Mouse (Mus musculus): ENCODE data around the gene Cmtm2b. TPM values are rescaled to one million over a fixed set of nuclear protein-coding genes. Genes with fewer than 3 reads are reported as not detected.

The Cmtm2b gene
- total and polyA plus RNA-seq, 2 experiments from 2014 or later, result not detected

- WGBS, result 52% methylated on average over 3 of the region's 3 CpGs
- ATAC-seq (no peak), DNase-seq (ENCODE audit: low spot score) (no peak)
- Histone ChIP-seq H3K27ac (no peak overlapping the region), H3K4me1 (ENCODE audit: insufficient read depth, low read length) (peaks cover 10% of the 10 kb centered on the region; the same call in 1 of the 2 replicates), H3K9ac (replicated peaks; ENCODE audit: low read length) (no peak overlapping the region), H3K9me3 (ENCODE audit: low read length) (no peaks in the 10 kb centered on the region), H3K4me2 (ENCODE audit: low read depth, low read length) (no peak overlapping the region), H3K27me3 (ENCODE audit: insufficient read depth, low read length) (no peaks in the 10 kb centered on the region), H3K4me3 (ENCODE audit: low read length) (no peak overlapping the region), H3K36me3 (ENCODE audit: insufficient read depth, low read length) (peaks cover 11% of the 10 kb centered on the region; the same call in 1 of the 2 replicates)
- no peak for TF ChIP-seq CTCF (IDR thresholded peaks at IDR 0.05; ENCODE audit: low read depth)
These were observed 36.6 kb downstream of the Cmtm2b start for GRCm38 (mm10) chr8:104358637-104359036.

- H3K4me2 ChIP-seq (ENCODE audit: low read depth, low read length), result no peak overlapping the region
- H3K4me3 ChIP-seq (ENCODE audit: low read length), result no peak overlapping the region
- no peak for TF ChIP-seq CTCF (IDR thresholded peaks at IDR 0.05; ENCODE audit: low read depth)
- ATAC-seq (0 out of 2 replicates have a peak, but pooled peaks have one; percentile 27), DNase-seq (ENCODE audit: low spot score) (no peak)
- H3K36me3 ChIP-seq (ENCODE audit: insufficient read depth, low read length), result peaks cover under 1% of the 10 kb centered on the region; the same call in 1 of the 2 replicates
- no peak overlapping the region for H3K9ac ChIP-seq (replicated peaks; ENCODE audit: low read length)
- no peaks in the 10 kb centered on the region for H3K27me3 ChIP-seq (ENCODE audit: insufficient read depth, low read length)
- 49% methylated on average over 15 of the region's 15 CpGs for WGBS
- H3K4me1 ChIP-seq (ENCODE audit: insufficient read depth, low read length), result peaks cover 10% of the 10 kb centered on the region; the same call in 1 of the 2 replicates
- H3K27ac ChIP-seq, result 0 out of 2 replicates have a peak overlapping the region, but pooled peaks have one; percentile 11
- H3K9me3 ChIP-seq (ENCODE audit: low read length), result no peaks in the 10 kb centered on the region
These were observed 37.9 kb downstream of the Cmtm2b start for GRCm38 (mm10) chr8:104359778-104360456.

GRCm38 (mm10) chr8:104365695-104366094 is 43.7 kb downstream of the Cmtm2b start:
- no peak for ATAC-seq

DNA sequence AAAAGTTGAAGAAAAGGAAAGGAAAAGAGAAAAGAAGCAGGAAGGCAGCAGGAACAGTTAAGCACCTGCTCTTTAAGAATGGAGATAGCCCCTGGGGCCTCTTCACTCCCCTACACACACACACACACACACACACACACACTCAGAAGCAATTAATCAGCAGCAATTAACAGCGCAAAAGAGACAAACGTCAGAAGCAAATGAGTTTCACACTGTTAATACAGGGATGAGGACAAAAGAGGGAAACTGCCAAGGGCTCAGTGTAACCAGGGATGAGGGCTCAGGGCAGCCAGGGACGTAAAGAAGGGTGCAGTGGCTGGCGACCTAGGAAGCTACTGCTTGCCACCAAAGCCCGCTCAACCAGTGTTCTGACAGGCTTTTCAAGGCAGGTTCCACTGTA is 45.4 kb downstream of the Cmtm2b start:
- TF ChIP-seq CTCF (IDR thresholded peaks at IDR 0.05; ENCODE audit: low read depth), result no peak
- no peak overlapping the region for H3K27ac ChIP-seq

More at GRCm38 (mm10) chr8:104365695-104366094, 43.7 kb downstream of the Cmtm2b start:
- Histone ChIP-seq H3K4me2 (ENCODE audit: low read depth, low read length) (no peak overlapping the region), H3K9me3 (ENCODE audit: low read length) (no peaks in the 10 kb centered on the region), H3K27ac (no peak overlapping the region), H3K27me3 (ENCODE audit: insufficient read depth, low read length) (no peaks in the 10 kb centered on the region), H3K9ac (replicated peaks; ENCODE audit: low read length) (no peak overlapping the region), H3K4me3 (ENCODE audit: low read length) (no peak overlapping the region), H3K4me1 (ENCODE audit: insufficient read depth, low read length) (peaks cover 14% of the 10 kb centered on the region), H3K36me3 (ENCODE audit: insufficient read depth, low read length) (no peaks in the 10 kb centered on the region)
- 82% methylated on average over 9 of the region's 9 CpGs for WGBS
- no peak for DNase-seq (ENCODE audit: low spot score)
- TF ChIP-seq CTCF (IDR thresholded peaks at IDR 0.05; ENCODE audit: low read depth), result no peak

GRCm38 (mm10) chr8:104369591-104369990 is 47.6 kb downstream of the Cmtm2b start:
- Histone ChIP-seq H3K27me3 (ENCODE audit: insufficient read depth, low read length) (no peaks in the 10 kb centered on the region), H3K27ac (peak overlapping the region; percentile 58; the same call in 1 of the 2 replicates), H3K4me2 (ENCODE audit: low read depth, low read length) (no peak overlapping the region), H3K9ac (replicated peaks; ENCODE audit: low read length) (no peak overlapping the region), H3K4me3 (ENCODE audit: low read length) (no peak overlapping the region), H3K36me3 (ENCODE audit: insufficient read depth, low read length) (no peaks in the 10 kb centered on the region), H3K4me1 (ENCODE audit: insufficient read depth, low read length) (peaks cover 14% of the 10 kb centered on the region), H3K9me3 (ENCODE audit: low read length) (no peaks in the 10 kb centered on the region)
- ATAC-seq, result 0 out of 2 replicates have a peak, but pooled peaks have one; percentile 27
- TF ChIP-seq CTCF (IDR thresholded peaks at IDR 0.05; ENCODE audit: low read depth), result no peak
- WGBS, result 71% methylated on average over 12 of the region's 12 CpGs
- DNase-seq (ENCODE audit: low spot score), result no peak

More for the DNA sequence above, 45.4 kb downstream of the Cmtm2b start:
- no peaks in the 10 kb centered on the region for H3K27me3 ChIP-seq (ENCODE audit: insufficient read depth, low read length)
- H3K4me2 ChIP-seq (ENCODE audit: low read depth, low read length), result no peak overlapping the region
- H3K9me3 ChIP-seq (ENCODE audit: low read length), result no peaks in the 10 kb centered on the region
- H3K4me3 ChIP-seq (ENCODE audit: low read length), result no peak overlapping the region
- peak; percentile 43 for ATAC-seq
- peak; percentile 56 for DNase-seq (ENCODE audit: low spot score)
- peaks cover 14% of the 10 kb centered on the region for H3K4me1 ChIP-seq (ENCODE audit: insufficient read depth, low read length)
- no peaks in the 10 kb centered on the region for H3K36me3 ChIP-seq (ENCODE audit: insufficient read depth, low read length)
- 31% methylated on average over 5 of the region's 5 CpGs for WGBS
- H3K9ac ChIP-seq (replicated peaks; ENCODE audit: low read length), result no peak overlapping the region

GRCm38 (mm10) chr8:104370071-104370470 is 48.0 kb downstream of the Cmtm2b start:
- no peak overlapping the region for H3K4me2 ChIP-seq (ENCODE audit: low read depth, low read length)
- no peak for TF ChIP-seq CTCF (IDR thresholded peaks at IDR 0.05; ENCODE audit: low read depth)
- no peak overlapping the region for H3K9ac ChIP-seq (replicated peaks; ENCODE audit: low read length)
- peak; percentile 52 for DNase-seq (ENCODE audit: low spot score)
- ATAC-seq, result 0 out of 2 replicates have a peak, but pooled peaks have one; percentile 50
- no peaks in the 10 kb centered on the region for H3K27me3 ChIP-seq (ENCODE audit: insufficient read depth, low read length)
- H3K4me3 ChIP-seq (ENCODE audit: low read length), result no peak overlapping the region
- H3K4me1 ChIP-seq (ENCODE audit: insufficient read depth, low read length), result peaks cover 19% of the 10 kb centered on the region
- no peaks in the 10 kb centered on the region for H3K36me3 ChIP-seq (ENCODE audit: insufficient read depth, low read length)
- no peaks in the 10 kb centered on the region for H3K9me3 ChIP-seq (ENCODE audit: low read length)
- no peak overlapping the region for H3K27ac ChIP-seq
- 41% methylated on average over 6 of the region's 6 CpGs for WGBS

- Histone ChIP-seq H3K9ac (replicated peaks; ENCODE audit: low read length) (no peak overlapping the region), H3K9me3 (ENCODE audit: low read length) (no peaks in the 10 kb centered on the region), H3K36me3 (ENCODE audit: insufficient read depth, low read length) (no peaks in the 10 kb centered on the region), H3K4me2 (ENCODE audit: low read depth, low read length) (no peak overlapping the region), H3K4me3 (ENCODE audit: low read length) (no peak overlapping the region), H3K27me3 (ENCODE audit: insufficient read depth, low read length) (no peaks in the 10 kb centered on the region), H3K27ac (no peak overlapping the region), H3K4me1 (ENCODE audit: insufficient read depth, low read length) (peaks cover 23% of the 10 kb centered on the region)
- ATAC-seq (no peak), DNase-seq (ENCODE audit: low spot score) (no peak)
- no peak for TF ChIP-seq CTCF (IDR thresholded peaks at IDR 0.05; ENCODE audit: low read depth)
- WGBS, result 78% methylated on average over 6 of the region's 6 CpGs
These were observed 49.1 kb downstream of the Cmtm2b start for GRCm38 (mm10) chr8:104371121-104371520.

Measured in hindbrain, postnatal 0 days (tissue).